Mouse (Mus musculus) cerebellum, postnatal 25 days (tissue): ENCODE results near the gene Repin1.
A peak's percentile ranks its signal among the peaks of the same experiment; 100 is the strongest.
"Not testable (repeated sequence)": the region's sequence is repeated elsewhere in the genome, so short reads cannot be mapped to it uniquely, and the experiment has no call there.

Source experiments
- DNase-seq, 2 experiments: peaks; one replicate each; pipeline ENCODE4 v3.0.0; 2021; ENCODE audit warnings: mixed read lengths in 2 of 2

Gene Repin1

DNA sequence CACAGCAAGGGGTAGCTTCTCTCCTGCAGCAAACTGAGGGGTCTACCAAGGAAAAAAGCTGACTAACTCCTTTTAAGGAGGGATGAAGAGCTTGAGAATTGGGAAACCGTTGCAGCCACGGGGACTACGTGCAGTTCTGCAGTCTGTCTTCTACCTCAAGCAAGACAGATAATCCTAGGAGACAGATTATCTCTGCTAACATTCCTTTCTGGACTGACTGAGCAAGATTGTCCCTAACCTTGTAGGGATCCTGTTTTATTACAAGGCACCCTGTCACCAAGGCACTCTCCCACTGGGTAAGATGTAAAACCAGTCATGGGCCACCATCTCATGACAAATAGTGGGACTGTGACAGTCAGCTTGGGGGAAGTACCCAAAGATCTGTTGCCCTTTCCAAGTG is 12.4 kb upstream of the Repin1 start:
- no peak for DNase-seq

- peak; percentile 35 to 60 for DNase-seq
Observed at GRCm38 (mm10) chr6:48582037-48582436, 11.6 kb upstream of the Repin1 start.

DNA sequence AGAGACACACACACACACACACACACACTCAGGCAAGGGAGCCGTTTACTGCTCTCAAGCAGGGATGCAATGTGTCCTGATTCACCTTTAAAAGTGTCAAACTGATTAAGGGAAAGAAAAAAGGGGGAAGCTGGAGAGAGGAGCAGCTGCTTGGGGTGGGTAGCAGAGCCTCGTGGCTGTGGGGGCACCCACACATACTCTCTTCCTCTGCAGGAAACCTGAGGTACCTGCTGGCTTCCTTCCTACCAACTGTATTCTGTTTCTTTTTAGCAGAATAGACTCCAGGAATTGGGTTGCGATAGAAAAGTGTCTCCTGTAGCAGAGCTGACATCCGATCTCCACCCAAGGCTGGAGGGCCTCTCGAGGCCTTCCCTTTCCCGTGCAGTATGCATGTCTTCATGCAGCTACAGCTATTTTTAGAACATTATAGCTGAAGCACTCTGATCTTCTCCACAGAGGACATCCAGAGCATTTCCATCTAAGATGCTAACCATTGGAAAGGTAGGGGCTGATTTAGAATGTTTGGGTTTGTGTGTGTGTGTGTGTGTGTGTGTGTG is 4.4 kb upstream of the Repin1 start, which contains the start of gene Gm45021:
Gene Gm45021 (plus strand): TSS at position 417 of the 557 bp plus-strand sequence.
- no peak for DNase-seq

- DNase-seq: no peak
Observed at GRCm38 (mm10) chr6:48591221-48591845, 2.4 kb upstream of the Repin1 start.

DNA sequence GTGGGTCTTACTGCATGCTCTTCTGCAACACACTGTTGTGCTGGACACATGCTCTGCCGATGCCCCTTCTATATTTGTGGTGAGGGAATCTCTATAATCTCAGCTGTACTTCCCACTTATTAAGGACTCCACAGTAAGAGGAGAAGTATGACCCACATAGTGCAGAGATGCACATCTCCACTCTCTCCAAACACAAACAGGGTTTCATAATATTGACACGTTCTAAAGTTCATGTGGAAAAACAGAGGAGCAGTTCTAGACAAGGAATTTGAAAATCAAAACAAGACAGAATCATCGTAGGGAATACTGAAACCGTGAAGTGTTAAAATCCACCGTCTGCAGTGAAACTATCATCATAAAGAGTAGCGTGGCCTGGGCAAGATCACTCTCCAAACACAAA is 1.8 kb upstream of the Repin1 start:
- DNase-seq: no peak

GRCm38 (mm10) chr6:48594043-48594738 is 508 bp downstream of the Repin1 start:
- no peak for DNase-seq

GRCm38 (mm10) chr6:48595278-48595677 is 1.6 kb downstream of the Repin1 start:
- peak; percentile 40 to 59 for DNase-seq

- DNase-seq: peak in 1 of 2 experiments; percentile 27
Observed at GRCm38 (mm10) chr6:48596545-48597232, 3.0 kb downstream of the Repin1 start.

- no peak for DNase-seq
Observed at GRCm38 (mm10) chr6:48597233-48597625, 3.5 kb downstream of the Repin1 start.

GRCm38 (mm10) chr6:48600594-48600993 is 6.9 kb downstream of the Repin1 start:
- no peak for DNase-seq

DNA sequence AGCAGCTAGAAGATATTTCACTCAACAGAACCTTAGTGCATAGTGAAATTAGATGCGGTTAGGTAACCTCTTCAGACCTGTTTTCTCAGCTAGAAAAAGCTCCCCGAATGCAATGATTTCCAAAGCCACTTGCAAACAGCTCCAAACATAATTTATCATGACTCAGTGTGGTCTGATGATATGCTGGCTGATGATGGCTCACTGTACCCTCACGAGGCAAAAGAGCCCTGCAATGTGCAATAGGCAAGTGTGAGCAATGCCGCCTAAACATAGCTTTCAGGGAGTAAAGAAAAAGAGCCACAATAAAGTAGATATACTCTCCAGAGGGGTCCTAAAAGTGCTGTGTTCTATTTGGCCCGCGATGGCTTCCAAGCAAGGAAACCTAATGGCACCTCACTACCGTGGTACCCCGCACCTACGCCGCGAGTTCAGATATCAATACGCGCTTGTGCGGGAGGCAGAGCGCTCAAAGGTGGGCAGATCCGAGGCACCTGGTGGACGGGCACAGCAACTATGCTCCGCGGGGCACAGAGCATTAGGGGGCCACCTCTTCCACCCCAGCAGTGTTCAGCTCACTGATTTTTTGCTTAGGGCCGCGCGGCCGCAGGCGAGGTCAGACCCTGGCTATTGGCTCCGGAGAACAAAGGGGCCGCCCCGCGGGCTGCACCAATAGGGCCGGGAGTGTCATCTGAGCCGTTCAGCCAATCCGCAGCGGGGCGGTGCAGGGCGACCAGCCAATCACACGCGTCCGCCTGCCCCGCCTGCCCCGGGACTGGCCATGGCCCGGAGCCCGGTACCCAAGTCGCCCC is 7.8 kb downstream of the Repin1 start, which contains the start of gene Zfp775:
Gene Zfp775 (plus strand): TSS at position 793 of the 809 bp plus-strand sequence.
- DNase-seq: peak; percentile 99

DNA sequence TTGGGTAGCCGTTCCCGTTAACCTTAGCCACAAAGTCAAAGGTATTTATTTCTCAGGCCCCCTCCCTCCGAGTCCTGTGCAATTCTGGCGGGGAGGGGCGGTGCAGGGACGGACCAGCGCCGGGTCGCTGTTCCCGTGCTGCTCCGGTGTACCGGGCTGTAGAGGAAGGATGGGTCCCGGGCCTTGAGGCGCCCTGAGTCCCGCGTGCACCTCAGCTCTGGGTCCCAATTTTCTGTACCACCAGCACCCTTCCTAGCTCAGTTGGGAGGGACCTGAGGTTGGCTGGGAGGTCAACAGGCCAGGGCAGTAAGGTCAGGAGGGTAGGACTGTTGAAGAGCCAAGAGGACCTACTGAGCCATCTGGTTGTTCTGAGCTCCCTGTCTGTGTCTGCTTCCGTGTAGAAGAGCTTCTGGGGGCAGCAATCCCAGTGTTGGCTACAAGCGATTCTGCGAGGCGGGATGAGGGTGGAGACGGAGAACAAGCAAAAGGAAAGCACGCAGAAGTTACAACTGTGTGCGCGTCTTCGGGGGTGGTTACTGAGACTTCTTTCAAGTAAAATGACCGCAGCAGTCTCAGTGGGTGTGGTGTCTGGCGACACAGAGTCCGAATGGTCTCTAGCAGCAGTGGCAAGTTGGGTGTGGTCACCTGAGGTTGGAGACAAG is 8.5 kb downstream of the Repin1 start:
- DNase-seq: peak in 1 of 2 experiments; percentile 64

GRCm38 (mm10) chr6:48608124-48608523 is 14.4 kb downstream of the Repin1 start:
- no peak for DNase-seq

- peak; percentile 38 to 50 for DNase-seq
Observed at GRCm38 (mm10) chr6:48609512-48609911, 15.8 kb downstream of the Repin1 start.

GRCm38 (mm10) chr6:48610657-48611056 is 17.0 kb downstream of the Repin1 start:
- DNase-seq: no peak

DNA sequence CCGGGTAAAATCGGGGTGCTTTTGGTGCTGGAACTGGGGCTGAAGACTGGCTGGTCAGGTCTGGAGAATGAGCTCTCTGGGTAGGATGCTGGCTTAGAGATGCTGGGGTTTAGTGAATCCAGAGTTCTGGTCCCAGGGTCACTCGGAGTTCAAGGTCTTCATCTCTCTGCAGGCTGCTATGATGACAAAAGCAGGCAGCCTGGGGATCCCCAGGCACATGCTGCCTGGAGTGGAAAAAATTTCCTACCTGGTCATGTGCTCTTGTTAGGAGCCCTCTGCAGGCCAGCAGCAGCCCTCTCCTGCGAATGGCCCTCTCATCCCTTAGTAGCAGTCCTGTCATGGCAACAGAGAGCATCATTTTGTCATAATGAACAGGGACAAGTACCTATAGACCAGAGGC is 19.8 kb downstream of the Repin1 start:
- no peak for DNase-seq

GRCm38 (mm10) chr6:48614756-48615155 is 21.1 kb downstream of the Repin1 start:
- no peak for DNase-seq

DNA sequence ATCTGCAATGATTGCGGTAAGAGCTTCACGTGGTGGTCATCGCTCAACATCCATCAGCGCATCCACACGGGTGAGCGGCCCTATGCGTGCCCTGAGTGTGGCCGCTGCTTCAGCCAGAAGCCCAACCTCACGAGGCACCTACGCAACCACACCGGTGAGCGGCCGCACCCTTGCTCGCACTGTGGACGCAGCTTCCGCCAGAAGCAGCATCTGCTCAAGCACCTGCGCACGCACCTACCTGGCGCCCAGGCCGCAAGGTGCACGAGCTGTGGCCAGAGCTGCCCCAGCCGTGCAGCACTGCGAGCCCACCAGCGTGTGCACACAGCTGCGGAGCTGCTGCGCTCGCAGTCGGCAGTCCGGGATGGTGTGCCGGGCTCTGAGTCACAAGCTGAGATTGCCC is 26.3 kb downstream of the Repin1 start:
- no peak for DNase-seq

DNA sequence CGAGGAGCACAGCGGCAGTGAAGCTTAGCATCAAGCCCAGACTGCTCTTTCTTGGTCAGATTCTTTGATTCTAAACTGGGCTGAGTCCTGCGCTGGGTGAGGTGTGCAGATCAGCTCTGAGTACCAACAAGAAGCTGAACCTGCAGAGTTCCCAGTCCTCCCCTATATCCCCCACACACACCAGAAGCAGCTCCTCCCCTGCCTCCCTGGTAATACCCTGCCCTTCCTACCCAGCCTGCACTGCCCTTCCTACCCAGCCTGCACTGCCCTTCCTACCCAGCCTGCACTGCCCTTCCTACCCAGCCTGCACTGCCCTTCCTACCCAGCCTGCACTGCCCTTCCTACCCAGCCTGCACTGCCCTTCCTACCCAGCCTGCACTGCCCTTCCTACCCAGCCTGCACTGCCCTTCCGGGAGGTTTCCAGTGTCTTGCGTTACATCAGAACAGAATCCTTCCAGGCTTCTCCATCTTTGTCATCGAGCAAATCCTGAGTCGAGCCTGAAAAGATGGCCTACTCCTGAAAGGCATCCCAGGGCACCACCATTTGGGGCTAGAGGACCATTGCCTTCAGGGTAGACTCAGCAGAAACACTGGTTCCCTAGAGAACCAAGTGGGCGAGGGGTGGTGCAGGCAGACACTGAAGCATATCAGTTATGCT is 28.6 kb downstream of the Repin1 start:
- not testable (repeated sequence) for DNase-seq

GRCm38 (mm10) chr6:48623460-48623859 is 29.8 kb downstream of the Repin1 start:
- DNase-seq: no peak

- no peak for DNase-seq
Observed at GRCm38 (mm10) chr6:48626464-48626863, 32.8 kb downstream of the Repin1 start, which contains the start of gene AI854703. Gene AI854703 (plus strand): TSS chr6:48626764.
